Mouse (Mus musculus) Patski (cell line): ENCODE results near the gene Echdc3. TPM values are rescaled to one million over a fixed set of nuclear protein-coding genes. Genes with fewer than 3 reads are reported as not detected.
A peak's percentile ranks its signal among the peaks of the same experiment; 100 is the strongest.

Experiments used
- ATAC-seq: fragments of 100-300 bp; one replicate; pipeline ENCODE4 v1.8.0; 2021
- CTCF ChIA-PET: fragments of 350-600 bp; sonication (Branson Sonifier 250); formaldehyde crosslinking; loops from one replicate; lab custom pipeline; 2022; ENCODE audit warnings: inconsistent platforms; lab: Charles Lee
- POLR2A ChIA-PET: fragments of 350-600 bp; sonication (Branson Sonifier 250); formaldehyde crosslinking; loops from one replicate; lab custom pipeline; 2022; ENCODE audit warnings: antibody characterized with exemption, inconsistent platforms; lab: Charles Lee
- DNase-seq: peaks from one replicate; pipeline ENCODE4 v3.0.0-alpha.2; 2011; ENCODE audit warnings: low read depth, low spot score
- H3K27me3 ChIP-seq: fragments of 371-371 bp; one replicate; pipeline ENCODE4 v1.5.1; 2021
- CTCF ChIP-seq: fragments of 100-300 bp; IDR thresholded peaks from one replicate; pipeline ENCODE4 v1.5.1; 2021
- in situ Hi-C: fragments of 300-500 bp; cut with MboI; formaldehyde crosslinking; loops from 3 replicates; pipeline ENCODE4 v1.11.1; 2018; ENCODE audit warnings: low pct_unique_long_range_greater_than_20kb, mixed read lengths
- polyA plus RNA-seq: library from polyadenylated mRNA; unstranded; gene quantifications from one replicate; pipeline ENCODE4 v1.2.3, GENCODE M21; 2021

Echdc3 gene
- polyA plus RNA-seq, result 22.2 TPM

DNA sequence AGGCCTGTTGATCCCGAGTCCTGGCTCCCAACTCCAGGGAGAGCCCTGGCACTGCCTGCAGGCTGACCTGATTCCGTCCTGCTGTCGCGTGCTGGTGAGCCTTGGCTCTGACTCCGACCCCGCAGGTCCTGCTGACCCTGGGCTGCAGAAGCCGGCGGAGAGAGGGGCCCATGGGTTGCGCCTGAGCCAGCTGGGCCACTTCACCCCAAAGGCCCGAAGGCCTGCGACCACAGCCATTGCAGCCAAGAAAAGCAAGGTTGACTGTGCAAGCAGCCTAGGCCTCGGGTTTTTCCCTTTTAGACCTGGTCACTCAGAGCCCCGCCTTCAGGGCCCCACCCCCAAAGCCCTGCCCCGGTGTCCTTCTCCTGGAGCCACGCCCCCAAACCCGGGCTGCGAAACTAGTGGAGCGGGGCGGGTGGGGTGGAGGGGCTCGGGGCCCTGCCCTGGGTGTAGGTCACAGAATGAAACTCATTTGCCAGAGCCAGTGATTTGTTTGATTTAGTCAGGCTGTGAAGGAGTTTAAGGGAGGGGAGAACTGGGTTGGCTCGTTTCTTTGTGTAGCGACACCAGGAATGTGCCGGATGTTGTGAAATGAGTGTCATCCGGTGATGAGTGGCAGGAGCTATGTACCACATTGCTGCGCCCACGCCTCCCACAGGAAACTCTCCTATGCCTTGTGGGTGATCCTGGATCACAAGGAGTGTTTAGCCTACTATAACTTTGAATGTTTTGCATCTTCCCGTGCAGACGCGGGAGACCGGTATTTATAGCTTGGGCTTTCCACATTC, at the start of gene Echdc3:
Gene Echdc3 (minus strand): TSS at position 310 of the 788 bp plus-strand sequence.
- H3K27me3 ChIP-seq, result no peaks in the 10 kb centered on the region
- TF ChIP-seq CTCF, result no peak
- DNase-seq (peak; percentile 70), ATAC-seq (peak; percentile 93)
- in situ Hi-C loops, result loop anchor here (25.0 kb wide), 1 partner anchor 874 kb away; no protein-coding TSS in a partner anchor
- ChIA-PET CTCF (interaction anchor here (0.9 to 4.1 kb wide), 3 partner anchors 25 to 193 kb away, joined by 3 to 21 read pairs (median 3); no protein-coding TSS in a partner anchor), POLR2A (interaction anchor here (0.6 kb wide), 1 partner anchor 210 kb away, joined by 5 read pairs; no protein-coding TSS in a partner anchor)

DNA sequence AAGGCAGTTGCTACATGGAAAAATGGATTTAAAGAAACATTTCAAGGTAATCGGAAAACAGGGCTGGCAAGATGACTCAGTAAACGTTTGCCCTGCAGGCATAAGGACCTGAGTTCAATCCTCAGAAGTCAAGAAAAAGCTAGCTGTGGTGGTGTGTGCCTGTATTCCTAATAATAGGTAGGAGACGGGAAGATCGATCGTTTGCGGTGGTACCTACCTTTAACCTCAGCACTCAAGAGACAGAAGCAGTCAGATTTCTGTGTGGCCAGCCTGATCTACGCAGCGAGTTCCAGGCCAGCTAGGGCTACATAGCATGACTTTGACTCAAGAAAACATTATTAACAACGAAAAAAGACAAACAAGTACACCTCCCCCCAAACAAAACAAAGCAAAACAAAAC, 48.9 kb upstream of the Echdc3 start:
- no peak for ATAC-seq
- ChIA-PET CTCF (no interaction called here), POLR2A (no interaction called here)
- TF ChIP-seq CTCF, result no peak
- in situ Hi-C loops, result no loop called here
- H3K27me3 ChIP-seq, result no peaks in the 10 kb centered on the region
- no peak for DNase-seq

DNA sequence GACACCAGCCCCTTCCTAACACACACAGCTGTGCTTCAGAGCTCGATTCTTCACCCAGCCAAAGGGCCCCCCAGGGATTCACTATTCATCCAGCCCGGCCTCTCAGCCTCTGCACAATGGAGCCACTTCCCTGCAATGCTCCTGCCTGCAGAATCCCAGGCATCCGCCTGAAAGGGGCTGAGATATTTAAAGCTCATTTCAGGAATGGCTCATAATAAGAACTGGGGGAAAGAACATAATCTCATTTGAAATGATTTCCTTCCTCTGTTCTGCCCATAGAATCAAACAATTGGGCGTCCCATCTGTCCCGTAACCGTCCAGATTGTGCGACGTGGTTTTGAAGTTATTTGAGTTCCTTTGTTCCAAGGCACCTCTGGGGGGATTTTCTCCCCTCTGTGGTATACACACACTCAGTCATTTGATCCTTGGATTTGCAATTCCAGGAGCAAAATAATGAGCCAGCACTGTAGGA, 48.4 kb upstream of the Echdc3 start:
- CTCF ChIA-PET, result no interaction called here
- no peaks in the 10 kb centered on the region for H3K27me3 ChIP-seq
- POLR2A ChIA-PET, result no interaction called here
- in situ Hi-C loops, result no loop called here
- ATAC-seq, result no peak
- no peak for TF ChIP-seq CTCF
- no peak for DNase-seq

DNA sequence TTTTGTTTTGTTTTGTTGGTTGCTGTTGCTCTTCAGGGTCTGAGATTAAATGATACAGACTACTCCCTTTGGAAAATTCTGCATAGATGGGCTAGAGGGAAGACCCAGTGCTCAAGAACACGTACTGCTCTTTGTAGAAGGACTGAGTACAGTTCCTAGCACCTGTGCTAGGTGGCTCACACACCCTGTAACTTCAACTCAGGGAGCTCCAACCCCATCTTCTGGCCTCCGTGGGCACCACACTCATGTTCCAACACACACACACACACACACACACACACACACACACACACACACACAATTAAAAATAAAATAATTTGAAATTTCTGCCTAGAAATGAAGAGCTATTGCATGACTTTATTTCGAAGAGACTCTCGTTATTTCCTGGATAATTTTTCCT, 47.8 kb upstream of the Echdc3 start:
- POLR2A ChIA-PET, result no interaction called here

DNA sequence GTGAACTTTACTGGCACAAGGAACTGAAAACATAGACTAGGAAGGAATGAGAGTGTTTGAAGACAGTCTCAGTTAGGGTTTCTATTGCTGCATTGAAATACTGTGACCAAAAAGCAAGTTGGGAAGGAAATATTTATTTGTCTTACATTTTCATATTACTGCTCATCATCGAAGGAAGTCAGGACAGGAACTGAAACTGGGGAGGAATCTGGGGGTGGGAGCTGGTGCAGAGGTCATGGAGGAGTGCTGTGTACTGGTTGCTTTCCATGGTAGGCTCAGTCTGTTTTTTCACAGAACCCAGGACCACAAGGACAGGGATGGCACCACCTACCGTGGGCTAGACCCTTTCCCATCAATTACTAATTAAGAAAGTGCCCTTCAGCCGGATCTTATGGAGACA, 46.3 kb upstream of the Echdc3 start:
- DNase-seq (no peak), ATAC-seq (no peak)
- H3K27me3 ChIP-seq, result no peaks in the 10 kb centered on the region
- TF ChIP-seq CTCF, result no peak
- in situ Hi-C loops, result no loop called here
- ChIA-PET CTCF (no interaction called here), POLR2A (interaction anchor here (1.0 kb wide), 1 partner anchor 8 kb away, joined by 4 read pairs; no protein-coding TSS in a partner anchor)

More for the DNA sequence above, 47.8 kb upstream of the Echdc3 start:
- no peak for DNase-seq
- CTCF ChIA-PET, result no interaction called here
- in situ Hi-C loops, result no loop called here
- no peak for TF ChIP-seq CTCF
- no peak for ATAC-seq
- no peaks in the 10 kb centered on the region for H3K27me3 ChIP-seq

DNA sequence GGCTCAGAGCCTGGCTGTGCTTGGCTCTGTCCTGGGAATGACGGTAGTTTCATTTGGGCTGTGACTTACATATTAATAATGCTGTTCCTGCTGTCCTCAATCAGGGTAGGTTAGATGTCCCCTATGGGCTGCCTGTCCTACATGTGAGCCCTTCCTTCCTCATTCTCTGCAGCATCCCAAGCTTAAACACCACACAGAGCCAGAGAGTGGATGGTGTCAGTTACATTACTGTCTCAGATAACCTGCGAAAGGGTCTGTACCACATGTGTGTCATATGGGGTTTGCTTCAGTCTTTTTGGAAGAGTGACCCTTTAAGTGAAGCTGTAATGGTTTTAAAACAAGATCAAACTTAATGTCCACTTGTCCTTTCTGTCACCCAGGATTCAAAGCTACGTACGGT, 45.2 kb upstream of the Echdc3 start:
- no peaks in the 10 kb centered on the region for H3K27me3 ChIP-seq
- in situ Hi-C loops, result no loop called here
- ATAC-seq (no peak), DNase-seq (no peak)
- ChIA-PET CTCF (no interaction called here), POLR2A (interaction anchor here (1.0 kb wide), 1 partner anchor 10 kb away, joined by 4 read pairs; no protein-coding TSS in a partner anchor)
- TF ChIP-seq CTCF, result no peak

DNA sequence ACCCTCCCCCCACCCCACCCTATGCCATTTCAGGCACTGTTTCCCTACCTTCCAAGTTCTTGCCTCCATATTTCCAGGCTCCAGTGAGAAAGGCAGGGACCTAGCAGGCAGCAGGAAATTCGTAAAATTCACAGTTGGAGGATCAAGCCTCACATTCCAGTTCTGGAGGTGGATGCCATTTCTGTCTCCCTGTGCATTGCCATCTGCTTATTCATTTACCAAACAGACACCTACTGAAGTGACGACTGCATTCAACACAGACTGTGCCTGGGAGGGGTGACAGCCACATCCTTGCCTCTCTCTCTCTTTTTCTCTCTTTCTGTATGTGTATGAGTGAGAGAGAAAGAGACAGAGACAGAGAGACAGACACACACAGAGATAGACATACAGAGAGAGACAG, 44.3 kb upstream of the Echdc3 start:
- ATAC-seq (no peak), DNase-seq (no peak)
- POLR2A ChIA-PET, result no interaction called here
- no peaks in the 10 kb centered on the region for H3K27me3 ChIP-seq
- no peak for TF ChIP-seq CTCF
- CTCF ChIA-PET, result no interaction called here
- in situ Hi-C loops, result no loop called here

DNA sequence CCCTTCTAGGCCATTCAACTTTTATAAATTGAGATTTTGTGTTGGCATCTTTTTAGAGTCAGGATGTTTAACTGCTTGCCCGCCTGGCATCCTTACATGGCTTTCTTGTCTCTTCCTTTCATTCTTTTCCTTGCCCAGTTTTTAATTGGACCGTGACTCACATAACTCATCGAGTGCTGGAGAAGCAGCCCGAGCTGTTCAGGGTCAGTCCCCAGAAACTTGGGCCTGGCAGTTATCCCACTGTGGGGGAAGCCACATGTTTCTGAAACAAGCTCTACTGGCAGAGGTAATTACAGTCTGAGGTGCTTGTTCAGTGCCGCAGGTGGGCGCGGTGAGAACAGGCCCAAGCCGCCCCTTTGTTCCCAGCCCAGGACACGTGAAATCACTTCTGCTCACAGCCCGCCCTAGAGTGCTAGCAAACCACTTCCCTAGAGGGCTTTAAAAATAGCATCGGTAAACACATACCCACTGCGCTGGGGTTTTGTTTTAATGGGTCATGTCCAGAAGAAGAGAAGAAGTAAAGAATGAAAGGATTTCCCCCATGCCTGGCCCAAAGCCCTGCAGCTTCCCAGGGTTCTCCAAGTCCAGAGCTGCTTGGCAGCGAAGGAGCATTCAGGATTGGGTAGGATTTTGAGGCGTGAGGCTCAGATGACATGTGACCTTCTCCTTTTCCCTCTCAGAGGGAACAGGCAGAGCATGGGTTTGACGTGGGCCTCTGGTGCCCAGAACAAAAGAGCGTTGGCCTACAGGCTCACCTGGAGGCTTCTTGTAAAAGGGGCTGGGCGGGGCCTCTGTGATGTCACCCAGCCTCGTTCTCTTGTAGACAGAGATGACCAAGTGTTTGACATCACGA, 43.4 kb upstream of the Echdc3 start:
- CTCF ChIA-PET, result no interaction called here
- ATAC-seq, result peak; percentile 78
- no peak for TF ChIP-seq CTCF
- POLR2A ChIA-PET, result no interaction called here
- peak; percentile 77 for DNase-seq
- H3K27me3 ChIP-seq, result no peaks in the 10 kb centered on the region
- in situ Hi-C loops, result no loop called here

DNA sequence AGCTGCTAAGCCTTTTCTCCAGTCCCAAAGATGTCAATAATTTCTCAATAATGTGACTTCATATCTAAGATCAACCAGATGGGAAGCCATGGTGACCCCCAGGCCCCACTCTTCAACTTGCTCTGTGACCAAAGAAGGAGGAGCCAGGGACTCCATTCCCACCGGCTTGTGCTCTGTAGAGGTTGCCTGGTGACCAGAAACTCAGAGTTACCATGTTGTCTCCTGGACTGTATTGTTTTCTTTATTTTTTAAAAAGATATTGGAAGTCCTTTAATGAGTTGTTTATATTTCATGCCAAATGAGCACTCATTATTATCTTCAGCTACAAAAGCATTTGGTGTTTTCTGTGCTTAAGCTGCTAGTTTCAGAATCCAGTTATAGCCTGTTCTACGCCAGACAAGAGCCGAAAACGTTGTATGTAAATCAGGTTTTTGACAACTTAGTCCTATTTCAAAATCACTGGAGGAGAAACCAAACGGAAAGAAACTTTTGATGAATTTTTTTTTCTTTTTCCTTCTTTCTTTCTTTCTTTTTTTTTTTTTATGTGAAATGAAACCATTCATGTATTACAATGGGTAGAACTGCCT, 42.7 kb upstream of the Echdc3 start:
- ATAC-seq, result no peak
- in situ Hi-C loops, result no loop called here
- CTCF ChIA-PET, result no interaction called here

DNA sequence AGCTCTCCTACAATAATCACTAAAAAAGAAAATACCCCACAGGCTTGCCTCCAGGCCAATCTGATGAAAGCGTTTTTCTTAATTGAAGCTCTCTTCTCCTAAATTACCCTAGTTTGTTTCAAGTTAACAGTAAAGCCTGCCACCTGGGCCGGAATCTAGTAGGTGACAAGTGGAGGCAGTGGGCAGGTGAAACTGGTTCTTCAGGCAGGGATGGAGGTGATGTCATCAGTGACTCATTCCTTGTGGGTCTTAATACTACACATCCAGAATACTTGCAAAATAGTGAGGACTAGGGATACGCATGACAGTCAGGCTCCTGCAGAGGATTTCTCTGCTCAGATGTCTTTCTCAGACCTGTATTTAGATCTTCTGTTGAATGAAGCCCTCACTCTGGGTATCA, 39.7 kb upstream of the Echdc3 start:
- POLR2A ChIA-PET, result no interaction called here
- CTCF ChIA-PET, result interaction anchor here (1.1 to 1.2 kb wide), 3 partner anchors 10 to 126 kb away, joined by 3 read pairs; no protein-coding TSS in a partner anchor
- in situ Hi-C loops, result no loop called here
- ATAC-seq (no peak), DNase-seq (peak; percentile 39)
- no peaks in the 10 kb centered on the region for H3K27me3 ChIP-seq
- TF ChIP-seq CTCF, result no peak

More for the DNA sequence above, 42.7 kb upstream of the Echdc3 start:
- TF ChIP-seq CTCF, result no peak
- H3K27me3 ChIP-seq, result no peaks in the 10 kb centered on the region
- POLR2A ChIA-PET, result no interaction called here
- DNase-seq, result no peak
